Mouse (Mus musculus) T-helper 2 cell (primary cell): ENCODE data around the gene Etv2.

Experiments used
- in situ Hi-C: fragments of 300-600 bp; cut with MboI, MseI; formaldehyde crosslinking; loops from one replicate; pipeline ENCODE4 v1.15.1; 2025; ENCODE audit warnings: high pct_unique_total_duplicates

Etv2 gene

GRCm38 (mm10) chr7:30614454-30614853 lies 21.2 kb downstream of the Etv2 start:
- in situ Hi-C loops, result loop anchor here (5.0 kb wide), 1 partner anchor 122 kb away; the partner anchor contains the start of gene Prodh2

DNA sequence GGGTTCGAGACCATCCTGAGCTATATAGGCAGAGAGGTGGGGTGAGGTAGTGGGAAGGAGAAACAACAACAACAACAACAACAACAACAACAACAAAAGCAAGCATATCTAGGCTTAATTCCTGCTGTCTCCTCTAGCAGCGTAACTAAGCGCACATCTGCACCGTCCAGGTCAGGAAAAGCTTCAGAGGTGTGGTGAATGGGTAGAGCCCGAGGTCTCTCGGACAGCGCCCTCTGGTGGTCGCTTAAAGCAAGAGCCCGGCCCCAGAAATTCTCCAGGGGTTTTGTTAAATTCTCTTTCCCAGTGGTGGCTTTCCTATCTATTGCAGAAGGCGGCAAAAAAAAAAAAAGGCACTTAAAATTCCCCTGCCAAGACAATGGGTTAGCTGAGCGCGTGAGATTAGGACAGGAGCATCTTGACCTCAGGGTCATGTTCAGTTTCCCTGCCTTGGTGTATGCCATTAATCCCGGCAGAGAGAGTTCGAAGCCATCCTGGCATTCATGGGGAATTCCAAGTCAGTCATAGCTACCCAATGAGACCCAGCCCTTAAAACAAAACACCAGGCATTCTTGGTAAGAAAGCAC lies 22.0 kb downstream of the Etv2 start:
- in situ Hi-C loops, result loop anchor here (5.0 kb wide), 1 partner anchor 121 kb away; the partner anchor contains the start of gene Prodh2

GRCm38 (mm10) chr7:30612654-30613402 lies 22.8 kb downstream of the Etv2 start, which contains the start of gene Upk1a:
TSS of gene Upk1a (minus strand) at chr7:30612847.
- in situ Hi-C loops, result loop anchor here (5.0 kb wide), 1 partner anchor 121 kb away; the partner anchor contains the start of gene Prodh2

DNA sequence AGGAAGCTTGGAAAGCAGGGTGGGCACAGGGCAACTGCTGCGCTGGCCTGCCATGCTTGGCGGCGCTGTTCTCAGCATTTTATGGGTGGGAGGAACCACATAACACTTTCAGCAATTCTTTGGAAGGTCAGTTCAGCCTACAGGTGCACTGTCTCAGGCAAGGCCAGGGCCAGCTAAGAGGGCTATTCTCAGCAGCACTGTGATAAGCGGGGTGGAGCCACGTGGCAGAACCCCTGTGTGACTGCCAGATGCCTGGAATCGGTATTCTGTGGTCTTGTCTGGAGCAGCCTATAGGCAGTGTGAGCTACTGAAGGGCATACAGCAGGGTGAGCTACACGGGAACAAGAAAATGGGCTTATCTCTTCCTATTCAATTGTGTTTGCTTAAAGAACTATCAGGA lies 25.6 kb downstream of the Etv2 start:
- in situ Hi-C loops, result loop anchor here (5.0 kb wide), 1 partner anchor 118 kb away; the partner anchor contains the start of gene Prodh2

- in situ Hi-C loops, result no loop called here
Observed at GRCm38 (mm10) chr7:30608476-30608875, 27.2 kb downstream of the Etv2 start.

DNA sequence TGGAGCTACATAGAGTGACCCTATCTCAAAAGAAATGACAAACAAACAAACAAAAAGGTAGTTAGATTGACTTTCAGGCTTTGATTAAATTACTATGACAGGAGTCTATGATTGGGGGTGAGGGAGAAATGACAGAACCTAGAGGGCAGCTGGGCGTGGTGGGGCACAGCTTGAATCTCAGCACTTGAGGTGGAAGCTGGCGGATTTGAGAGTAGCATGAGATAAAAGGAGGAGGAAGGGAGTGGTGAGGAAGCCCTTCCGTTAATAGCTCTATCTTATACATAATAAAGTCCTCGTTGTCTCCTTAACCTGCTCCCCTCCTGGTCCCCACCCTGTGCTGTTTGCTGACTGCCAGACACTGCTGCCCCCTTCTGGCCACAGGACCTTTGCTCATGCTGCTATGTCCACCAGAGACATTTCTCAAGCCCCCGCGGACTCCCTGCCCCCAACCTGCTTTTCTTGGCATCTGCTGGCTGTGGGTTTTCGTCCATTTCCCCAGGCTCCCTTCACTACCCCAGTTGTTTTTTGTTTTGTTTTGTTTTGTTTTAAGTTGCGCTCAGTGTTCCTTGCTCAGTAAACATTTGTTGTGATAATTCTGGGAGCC lies 27.8 kb downstream of the Etv2 start:
- in situ Hi-C loops, result no loop called here

GRCm38 (mm10) chr7:30604944-30605343 lies 30.7 kb downstream of the Etv2 start:
- in situ Hi-C loops, result no loop called here

GRCm38 (mm10) chr7:30604424-30604823 lies 31.2 kb downstream of the Etv2 start:
- in situ Hi-C loops, result no loop called here

DNA sequence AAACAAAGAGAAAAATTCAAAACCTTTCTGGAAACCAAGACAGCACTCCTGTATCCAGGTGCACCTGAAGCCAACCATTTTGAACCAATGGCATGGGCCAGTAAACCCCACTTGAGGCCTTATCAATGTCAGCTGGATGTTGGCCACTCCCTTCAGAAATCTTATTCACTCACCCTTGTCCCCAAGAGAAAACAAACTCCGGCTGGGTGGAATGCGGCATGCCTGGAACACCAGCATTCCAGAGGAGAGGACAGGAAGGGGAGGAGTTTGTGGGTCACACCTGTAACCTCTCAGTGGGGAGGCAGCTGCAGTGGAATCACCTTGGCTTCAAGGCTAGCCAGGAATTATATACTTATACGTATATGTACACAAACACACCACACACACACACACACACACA lies 33.1 kb downstream of the Etv2 start:
- in situ Hi-C loops, result no loop called here

GRCm38 (mm10) chr7:30600651-30601050 lies 35.0 kb downstream of the Etv2 start:
- in situ Hi-C loops, result no loop called here

- in situ Hi-C loops, result no loop called here
Observed at GRCm38 (mm10) chr7:30599933-30600353, 35.7 kb downstream of the Etv2 start.

DNA sequence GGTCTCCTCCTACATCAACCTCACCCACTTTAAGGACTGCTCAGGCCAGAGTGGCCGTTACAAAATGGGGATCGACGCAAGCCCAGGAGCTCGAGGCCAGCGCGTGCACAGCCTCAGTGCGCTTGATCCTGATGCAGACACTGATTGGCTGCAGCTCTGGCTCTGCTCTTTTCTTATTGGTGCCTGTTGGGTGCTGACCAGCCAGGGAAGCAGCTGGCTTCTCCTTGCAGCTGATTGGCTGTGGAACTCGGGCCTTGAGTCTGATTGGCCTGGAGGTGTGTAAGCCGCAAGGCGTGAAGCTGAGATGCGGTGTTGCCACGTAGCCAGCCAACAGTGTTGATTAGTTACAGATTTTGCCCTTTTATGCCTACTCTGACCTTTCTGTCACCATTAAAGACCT lies 36.9 kb downstream of the Etv2 start, which contains the start of gene Zbtb32:
TSS of gene Zbtb32 (minus strand) at position 124 of the 400 bp plus-strand sequence.
- in situ Hi-C loops, result no loop called here

DNA sequence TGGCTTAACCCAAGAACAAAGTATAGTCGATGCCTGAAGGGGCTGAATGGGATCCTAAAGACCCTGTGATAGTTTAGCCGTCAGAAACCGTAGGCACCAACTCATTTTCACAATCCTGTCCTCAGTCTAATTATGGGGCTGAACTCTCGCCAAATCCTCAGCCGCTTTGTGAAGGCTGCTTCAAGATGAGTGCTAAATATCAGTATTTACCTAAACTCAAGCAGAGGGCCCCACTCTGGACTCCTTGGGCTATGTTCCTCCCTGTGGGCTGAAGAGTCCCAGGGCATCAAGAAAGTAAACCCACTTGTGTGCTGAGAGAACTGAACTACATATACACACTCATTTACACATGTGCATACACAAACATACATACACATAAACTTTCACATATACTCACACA lies 38.8 kb downstream of the Etv2 start:
- in situ Hi-C loops, result no loop called here

GRCm38 (mm10) chr7:30596093-30596492 lies 39.6 kb downstream of the Etv2 start:
- in situ Hi-C loops, result no loop called here

DNA sequence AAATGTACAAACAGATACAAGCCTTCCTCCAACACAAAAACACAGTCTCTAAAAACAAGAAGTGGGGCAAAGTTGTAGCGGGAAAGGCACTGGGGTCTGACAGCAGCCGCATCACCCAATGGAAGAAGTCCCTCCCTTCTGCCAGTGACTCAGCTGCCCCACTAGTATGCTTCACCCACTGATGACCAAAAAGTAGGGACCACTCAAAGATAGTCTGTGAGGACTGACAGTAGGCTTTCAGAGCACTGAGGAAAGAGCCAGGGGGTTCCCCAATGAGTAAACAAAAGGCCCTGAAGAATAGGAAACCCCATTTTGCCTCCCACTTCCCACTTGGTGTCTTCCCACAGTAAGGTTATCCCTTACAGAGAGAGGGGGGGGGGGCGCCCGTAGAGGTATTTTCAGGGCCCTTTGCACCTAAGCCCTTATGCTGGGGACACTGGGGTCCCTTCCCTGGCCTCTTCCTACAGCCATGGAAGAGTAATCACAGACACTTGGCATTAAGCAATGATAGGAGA lies 41.1 kb downstream of the Etv2 start:
- in situ Hi-C loops, result no loop called here

DNA sequence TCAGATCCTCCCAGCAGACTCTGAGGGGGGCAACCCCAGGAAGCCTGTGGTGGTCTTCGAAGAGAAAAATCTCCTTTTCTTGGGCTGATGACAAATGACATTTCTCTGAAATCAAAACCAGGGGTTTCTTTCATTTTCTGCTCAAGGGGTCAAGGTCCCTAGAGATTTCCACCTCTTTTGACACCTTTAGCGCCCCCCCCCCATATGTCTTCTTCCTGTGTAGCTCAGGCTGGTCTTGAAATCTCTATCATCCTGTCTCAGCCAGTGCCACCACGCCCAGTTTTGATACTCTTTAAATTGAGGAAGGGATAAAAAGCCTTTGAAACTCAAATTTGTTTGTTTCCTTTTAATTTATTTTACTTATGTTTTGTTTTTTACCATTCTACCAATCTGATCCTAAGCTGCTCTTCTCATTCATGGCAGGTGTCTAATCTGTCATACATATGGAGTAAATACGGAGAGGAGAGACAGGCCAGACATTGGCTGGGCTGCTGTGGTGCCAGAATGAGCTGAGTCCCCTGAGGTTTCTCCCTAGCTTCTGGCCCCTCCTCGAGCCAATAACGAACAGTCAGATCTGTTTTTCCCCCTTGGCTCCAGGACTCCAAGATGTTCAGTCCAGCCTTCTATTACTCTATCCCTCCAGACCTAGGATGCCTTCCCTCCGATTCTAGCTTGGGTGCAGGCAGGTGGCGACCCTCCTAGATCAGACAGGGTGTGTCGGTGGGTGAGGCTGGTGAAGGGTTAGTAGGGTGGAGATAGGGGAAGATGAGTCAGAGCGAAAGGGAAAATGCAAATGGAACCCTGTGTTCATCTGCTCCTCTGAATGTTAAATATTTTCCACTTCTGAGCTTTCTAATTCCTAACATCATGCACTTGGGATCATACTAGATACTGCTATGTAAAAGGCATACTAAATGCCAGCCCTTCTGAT lies 41.8 kb downstream of the Etv2 start:
- in situ Hi-C loops, result no loop called here

DNA sequence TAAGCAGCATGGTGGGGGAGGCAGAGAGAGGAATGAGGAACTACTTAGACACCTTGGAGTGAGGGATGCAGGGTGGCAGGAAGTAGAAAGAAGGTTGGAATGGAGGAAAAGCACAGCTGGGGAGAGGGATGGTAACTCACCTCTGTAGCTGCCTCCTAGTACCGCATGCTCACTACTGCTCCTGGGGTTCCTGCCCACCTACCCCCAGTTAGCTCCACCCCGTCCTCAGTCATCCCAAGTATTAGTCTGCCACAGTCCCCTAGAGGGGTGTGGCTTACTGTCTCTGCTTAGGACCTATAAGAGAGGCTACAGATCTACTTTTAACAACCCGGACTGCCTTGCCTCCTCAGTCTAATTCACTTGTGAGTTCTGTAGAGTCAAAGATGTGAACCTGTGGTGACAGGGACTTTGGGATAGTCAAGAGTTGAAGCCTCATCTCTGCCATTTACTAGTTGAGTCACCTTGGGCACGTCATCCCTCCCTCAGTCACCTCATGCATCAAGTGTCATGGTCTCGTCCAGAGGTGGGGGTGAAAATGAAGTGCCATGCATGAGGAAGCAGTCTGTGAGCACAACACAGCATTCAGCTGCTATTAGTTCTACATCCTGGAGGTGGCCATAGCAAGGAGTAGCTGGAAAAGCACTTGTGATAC lies 42.8 kb downstream of the Etv2 start:
- in situ Hi-C loops, result no loop called here

DNA sequence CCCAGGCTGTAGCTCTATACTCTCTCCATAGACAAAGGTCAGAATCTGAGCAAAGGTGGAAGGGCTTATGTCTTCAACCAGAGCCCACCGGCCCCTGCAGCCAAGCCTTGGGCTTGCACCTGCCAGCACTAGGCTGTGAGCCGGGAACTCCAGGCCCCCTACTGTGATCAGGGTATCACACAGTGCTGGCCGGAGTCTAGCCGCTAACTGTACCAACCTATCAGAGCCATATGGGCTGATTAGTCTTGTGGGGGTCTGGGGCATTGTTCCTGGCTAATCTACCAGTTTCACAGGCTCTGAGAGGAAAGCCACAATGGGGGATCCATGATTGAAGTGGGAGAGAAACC lies 44.1 kb downstream of the Etv2 start:
- in situ Hi-C loops, result no loop called here

DNA sequence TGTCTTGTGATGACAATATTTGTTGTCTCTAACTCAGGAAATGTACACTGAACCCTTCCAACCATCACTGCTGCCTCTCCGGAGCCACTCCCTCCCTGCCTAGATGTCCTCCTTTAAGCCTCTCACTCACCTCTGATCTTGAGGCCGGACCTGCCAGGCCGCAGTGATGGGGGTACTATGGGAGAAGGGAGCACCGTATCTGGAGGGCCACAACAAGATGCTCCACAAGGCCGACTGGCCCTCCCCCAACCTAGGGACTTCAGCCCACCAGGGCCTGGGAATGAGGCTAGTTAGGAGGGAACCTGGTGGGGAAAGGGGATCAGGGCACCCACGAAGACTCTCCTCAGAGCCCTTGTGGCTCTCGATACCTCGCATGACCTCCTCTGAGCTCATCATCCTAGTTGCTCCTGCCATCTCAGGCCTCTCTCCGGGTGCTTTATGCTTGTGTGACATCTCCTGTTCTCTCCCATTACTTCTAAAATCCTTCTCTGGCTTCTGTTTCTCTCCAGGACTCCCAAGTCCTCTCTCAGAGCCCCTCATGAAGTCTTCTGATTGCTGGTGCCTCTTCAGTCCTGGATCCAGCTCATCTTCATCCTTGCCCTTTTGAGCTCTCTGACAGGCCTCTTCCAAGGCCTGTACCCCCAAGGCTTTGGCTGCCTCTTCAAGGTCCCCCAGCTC lies 44.6 kb downstream of the Etv2 start:
- in situ Hi-C loops, result no loop called here
